26 mouse cellular contexts compared by ENCODE assay signal in genomic region chrX:159140554-159140953, GRCm38 (mm10).
"Had no signal": no experiment of that assay in that cellular context is flagged by ENCODE, and none has a peak within 500 bp of the region (broad histone marks: within the 10 kb centered on the region; RNA-seq: fewer than 3 reads in every experiment).

No protein-coding gene starts in this region.

- H3K9ac ChIP-seq: embryonic facial prominence, embryonic 12.5 days; embryonic facial prominence, embryonic 13.5 days; embryonic facial prominence, embryonic 15.5 days; forebrain, embryonic 12.5 days; forebrain, embryonic 13.5 days; forebrain, embryonic 15.5 days; forebrain, postnatal 0 days had no signal

- H3K9me3 ChIP-seq: embryonic facial prominence, embryonic 10.5 days; embryonic facial prominence, embryonic 12.5 days; embryonic facial prominence, embryonic 13.5 days; embryonic facial prominence, embryonic 15.5 days; forebrain, embryonic 10.5 days; forebrain, embryonic 12.5 days; forebrain, embryonic 13.5 days; forebrain, embryonic 15.5 days; heart, embryonic 10.5 days had no signal

- H3K4me3 ChIP-seq: embryonic facial prominence, embryonic 10.5 days; embryonic facial prominence, embryonic 12.5 days; embryonic facial prominence, embryonic 13.5 days; embryonic facial prominence, embryonic 15.5 days; erythroblast, embryonic 14.5 days; forebrain, embryonic 10.5 days; forebrain, embryonic 12.5 days; forebrain, embryonic 13.5 days; forebrain, embryonic 15.5 days; gastrocnemius, adult 2 months; heart, adult 2 months; heart, embryonic 10.5 days had no signal

- H3K4me1 ChIP-seq: embryonic facial prominence, embryonic 10.5 days; embryonic facial prominence, embryonic 12.5 days; embryonic facial prominence, embryonic 13.5 days; embryonic facial prominence, embryonic 15.5 days; forebrain, embryonic 10.5 days; forebrain, embryonic 12.5 days; forebrain, embryonic 13.5 days; forebrain, embryonic 15.5 days; heart, embryonic 10.5 days had no signal

- DNase-seq: cerebellum, adult 9-10 months; cerebellum, adult 9-11 months; cerebellum, postnatal 10 days; cerebellum, postnatal 14 days; cerebellum, postnatal 25 days; cerebellum, postnatal 36 days; embryo, embryonic 11 days; forebrain, postnatal 0 days; gastrocnemius, adult 2 months; gastrocnemius, postnatal 10 days; gastrocnemius, postnatal 14 days; gastrocnemius, postnatal 25 days; gastrocnemius, postnatal 36 days; heart, adult 11 months; heart, adult 18-20 months; heart, adult 2 months had no signal

- H3K36me3 ChIP-seq: embryonic facial prominence, embryonic 10.5 days; embryonic facial prominence, embryonic 12.5 days; embryonic facial prominence, embryonic 13.5 days; embryonic facial prominence, embryonic 15.5 days; forebrain, embryonic 10.5 days; forebrain, embryonic 12.5 days; forebrain, embryonic 15.5 days; heart, embryonic 10.5 days had no signal

- H3K27ac ChIP-seq: embryonic facial prominence, embryonic 10.5 days; embryonic facial prominence, embryonic 12.5 days; embryonic facial prominence, embryonic 13.5 days; embryonic facial prominence, embryonic 15.5 days; forebrain, embryonic 10.5 days; forebrain, embryonic 12.5 days; forebrain, embryonic 13.5 days; forebrain, embryonic 15.5 days; gastrocnemius, adult 2 months; heart, adult 2 months; heart, embryonic 10.5 days had no signal

- H3K27me3 ChIP-seq: embryonic facial prominence, embryonic 12.5 days; embryonic facial prominence, embryonic 13.5 days; embryonic facial prominence, embryonic 15.5 days; forebrain, embryonic 12.5 days; forebrain, embryonic 13.5 days; forebrain, embryonic 15.5 days had no signal
